Mouse (Mus musculus): ENCODE measurements around the gene Gm17490. TPM values are rescaled to one million over a fixed set of nuclear protein-coding genes. Genes with fewer than 3 reads are reported as not detected.

Gm17490 gene
- polyA plus RNA-seq (2012; rRNA removed) = not detected in 2 replicates

DNA sequence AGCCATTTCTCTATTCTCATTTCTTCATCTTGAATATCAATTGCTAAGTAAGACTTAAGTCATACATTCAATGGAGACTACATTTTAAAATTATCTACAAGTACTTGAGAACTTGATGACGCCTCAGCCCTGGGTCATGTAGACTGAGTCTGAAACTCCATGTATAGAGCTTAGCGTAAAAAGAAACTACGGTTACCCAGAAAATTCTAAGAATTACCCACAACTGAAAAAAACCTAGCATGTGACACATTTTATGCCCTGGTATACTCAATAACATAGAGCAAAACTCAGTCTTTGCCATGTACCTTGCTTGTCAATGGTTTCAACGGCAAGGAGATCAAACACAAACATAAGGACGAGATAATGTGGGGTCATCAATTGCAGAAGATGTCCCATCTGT is at the start of gene Gm17490:
Gene Gm17490 (minus strand): TSS at position 375 of the 400 bp plus-strand sequence.
- DNase-seq (ENCODE audit: low read depth) = no peak

DNA sequence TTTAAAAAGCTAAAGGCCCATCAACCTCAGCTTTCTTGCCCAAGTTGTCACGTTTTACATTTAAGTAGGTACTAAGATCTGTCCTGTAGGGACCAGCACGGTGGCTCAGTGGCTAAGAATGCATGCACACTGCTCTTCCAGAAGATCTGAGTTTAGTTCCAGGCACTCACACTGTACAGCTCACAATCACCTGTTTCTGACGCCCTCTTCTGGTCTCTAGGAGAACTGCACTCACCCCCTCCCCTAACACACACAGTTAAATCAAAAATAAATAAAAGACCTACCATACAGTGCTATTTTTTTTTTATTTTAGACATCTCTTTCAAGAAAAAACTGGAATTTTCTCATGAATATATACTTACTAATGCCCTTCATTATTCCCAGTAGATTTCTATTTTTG is 46.1 kb upstream of the Gm17490 start:
- no peak for DNase-seq (ENCODE audit: low read depth)

DNA sequence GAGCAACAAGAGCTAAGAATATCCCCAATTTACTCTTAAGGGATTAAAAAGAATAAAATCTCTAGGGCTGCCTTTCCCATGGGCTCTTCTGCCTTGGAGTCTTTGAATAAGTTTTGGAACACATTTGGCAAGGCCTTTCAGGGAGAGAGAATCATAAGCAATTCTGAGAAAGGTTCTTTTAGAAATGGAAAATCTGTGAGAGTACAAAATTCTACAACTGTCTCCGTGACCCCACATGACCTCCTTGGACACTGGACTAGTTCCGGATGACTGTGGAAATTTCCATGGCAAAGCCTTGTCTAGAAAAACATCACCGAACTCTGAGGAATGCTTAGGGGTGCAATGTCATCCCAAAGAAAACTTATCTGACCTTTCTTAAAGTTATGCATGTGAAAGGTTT is 39.3 kb upstream of the Gm17490 start:
- no peak for DNase-seq (ENCODE audit: low read depth)

DNA sequence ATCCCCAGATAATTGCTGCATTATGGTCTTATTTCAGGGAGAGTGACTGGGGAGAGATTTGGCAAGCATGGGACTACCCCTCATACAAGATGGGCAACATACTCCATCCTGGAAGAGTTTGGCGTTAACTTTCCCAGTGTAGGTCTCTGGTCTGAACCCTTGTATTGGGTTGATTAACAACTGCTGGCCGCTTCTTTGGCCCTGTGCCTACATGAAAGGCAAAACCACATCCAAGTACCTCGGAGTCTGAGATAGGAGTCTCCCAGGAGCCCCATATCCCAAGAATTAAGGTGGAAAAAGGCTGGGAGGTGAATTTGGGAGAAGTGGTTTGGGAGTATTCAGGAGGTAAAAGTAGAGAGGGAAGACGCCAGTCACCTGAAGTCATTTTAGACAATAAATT is 38.7 kb upstream of the Gm17490 start:
- DNase-seq (ENCODE audit: low read depth) = no peak

DNA sequence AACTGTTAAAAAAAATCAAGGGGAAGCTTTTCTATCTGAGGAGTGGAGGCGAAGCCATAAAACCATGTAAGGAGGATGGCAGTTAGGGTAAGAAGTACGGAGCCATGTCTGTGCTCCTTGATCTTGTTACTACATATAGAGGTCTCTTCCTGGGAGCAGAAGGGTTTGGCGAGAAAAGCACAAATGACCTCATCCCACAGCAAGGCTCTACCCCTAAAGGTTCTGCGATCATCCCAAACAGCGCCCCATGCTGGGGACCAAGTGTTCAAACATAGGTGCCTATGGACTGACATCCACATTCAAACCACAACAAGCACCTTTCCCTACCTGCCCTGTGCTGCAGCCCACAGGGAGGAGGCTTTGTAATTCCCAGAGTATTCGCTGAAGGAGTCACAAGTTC is 38.3 kb upstream of the Gm17490 start:
- no peak for DNase-seq (ENCODE audit: low read depth)

DNA sequence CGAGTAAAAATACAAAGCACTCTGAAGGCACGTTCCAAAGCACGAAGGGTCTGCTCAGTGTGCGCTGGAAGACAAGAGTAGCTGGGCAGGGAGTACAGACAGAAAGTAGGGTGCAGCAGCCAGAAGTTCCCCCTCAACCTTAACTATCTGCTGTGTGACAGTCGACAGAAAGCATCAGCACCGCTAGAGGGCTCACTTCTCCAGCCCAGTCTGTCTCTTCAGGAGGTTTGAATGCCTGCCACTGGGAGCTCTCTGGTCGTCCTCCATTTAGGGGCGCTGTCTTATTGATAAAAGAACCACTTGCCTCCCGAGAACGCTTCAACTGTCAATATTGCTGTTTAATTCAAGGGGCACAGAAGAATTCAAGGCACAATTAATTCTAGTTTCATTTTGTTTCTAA is 37.9 kb upstream of the Gm17490 start:
- no peak for DNase-seq (ENCODE audit: low read depth)

DNA sequence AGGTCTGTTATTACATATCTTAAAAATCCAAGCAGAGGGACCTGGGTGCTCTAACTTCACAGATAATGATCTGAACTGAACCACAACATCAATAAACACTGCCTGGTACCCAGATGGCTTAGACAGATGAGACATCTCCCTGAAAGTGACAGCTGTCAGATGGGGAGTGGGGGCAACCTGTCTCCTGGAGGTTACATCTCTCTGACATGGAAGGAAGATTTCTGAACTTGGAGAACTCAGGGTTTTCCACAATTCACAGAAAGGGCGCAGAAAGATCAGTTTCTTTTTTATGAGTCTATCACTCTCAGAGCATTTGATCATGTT is 36.8 kb upstream of the Gm17490 start:
- DNase-seq (ENCODE audit: low read depth) = no peak

DNA sequence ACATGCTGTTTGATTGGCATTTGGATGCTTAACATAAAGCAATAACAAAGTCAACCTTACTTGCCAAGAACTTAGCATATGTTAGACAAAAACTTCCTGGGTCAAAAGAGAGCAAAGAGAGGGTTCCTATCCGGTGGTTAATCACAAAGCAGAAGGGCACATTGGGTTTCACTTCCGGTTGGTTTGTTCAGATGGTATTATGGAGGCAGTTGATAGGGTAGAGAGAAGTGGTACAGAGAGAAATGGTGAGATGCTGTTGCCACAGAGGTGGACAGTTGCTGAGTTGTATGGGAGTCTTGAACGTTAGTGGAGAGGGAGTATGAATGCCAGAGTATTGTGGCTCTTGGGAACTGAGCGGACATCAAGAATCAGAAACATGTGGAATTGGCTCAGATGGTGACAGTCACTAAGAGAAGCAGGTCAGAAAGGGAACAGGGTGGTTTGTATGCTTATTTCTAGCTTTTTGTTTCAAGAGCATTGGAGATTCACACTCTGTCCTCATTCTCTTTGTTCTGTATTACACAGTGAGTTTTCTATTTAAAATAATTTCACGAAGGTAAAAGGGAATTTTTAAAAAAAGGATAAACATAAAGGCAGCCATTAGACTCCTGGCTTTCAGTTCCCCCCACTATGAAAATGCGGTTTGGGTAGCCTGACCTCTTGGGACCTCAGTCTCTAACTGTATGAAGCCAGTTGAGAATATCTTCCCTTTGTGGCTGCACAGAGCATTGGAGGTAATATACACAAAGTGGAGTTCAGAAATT is 36.3 kb upstream of the Gm17490 start:
- no peak for DNase-seq (ENCODE audit: low read depth)

DNA sequence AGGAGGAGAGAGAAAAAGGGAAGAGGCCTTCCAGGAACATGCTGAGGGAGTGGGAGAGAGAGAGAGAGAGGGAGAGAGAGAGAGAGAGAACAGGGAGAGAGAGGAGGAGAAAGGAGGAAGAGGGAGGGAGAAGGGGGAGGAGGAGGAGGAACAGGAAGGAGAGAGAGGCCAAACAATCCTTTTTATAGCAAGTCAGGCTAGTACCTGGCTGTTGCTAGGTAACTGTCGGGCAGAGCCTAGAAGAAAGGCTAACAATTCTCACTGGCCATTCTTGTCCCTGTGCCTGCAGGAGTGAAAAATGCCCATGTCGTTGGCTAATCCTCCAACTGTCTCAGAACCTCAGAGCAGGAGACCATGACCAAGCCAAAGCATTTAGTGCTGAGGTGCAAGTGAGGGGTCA is 33.2 kb upstream of the Gm17490 start:
- DNase-seq (ENCODE audit: low read depth) = no peak

DNA sequence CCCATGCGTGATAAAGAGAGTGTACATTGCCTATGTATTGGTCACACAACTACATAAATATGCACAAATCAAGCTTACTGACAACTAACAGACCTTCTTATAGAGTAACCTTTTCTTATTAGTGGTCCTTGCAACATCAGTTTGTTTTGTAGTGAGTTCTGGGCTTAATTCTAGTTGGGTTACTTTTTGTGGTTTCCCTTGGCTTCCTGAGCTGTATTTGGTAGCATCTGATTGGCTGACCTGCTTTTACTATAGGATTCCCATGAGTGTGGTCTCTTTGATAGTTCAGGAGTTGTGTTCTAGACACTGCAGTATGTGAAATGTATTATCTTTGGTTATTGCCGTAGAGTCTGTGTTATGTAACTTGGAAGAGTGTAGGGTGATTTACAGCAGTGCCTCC is 31.5 kb upstream of the Gm17490 start:
- no peak for DNase-seq (ENCODE audit: low read depth)

DNA sequence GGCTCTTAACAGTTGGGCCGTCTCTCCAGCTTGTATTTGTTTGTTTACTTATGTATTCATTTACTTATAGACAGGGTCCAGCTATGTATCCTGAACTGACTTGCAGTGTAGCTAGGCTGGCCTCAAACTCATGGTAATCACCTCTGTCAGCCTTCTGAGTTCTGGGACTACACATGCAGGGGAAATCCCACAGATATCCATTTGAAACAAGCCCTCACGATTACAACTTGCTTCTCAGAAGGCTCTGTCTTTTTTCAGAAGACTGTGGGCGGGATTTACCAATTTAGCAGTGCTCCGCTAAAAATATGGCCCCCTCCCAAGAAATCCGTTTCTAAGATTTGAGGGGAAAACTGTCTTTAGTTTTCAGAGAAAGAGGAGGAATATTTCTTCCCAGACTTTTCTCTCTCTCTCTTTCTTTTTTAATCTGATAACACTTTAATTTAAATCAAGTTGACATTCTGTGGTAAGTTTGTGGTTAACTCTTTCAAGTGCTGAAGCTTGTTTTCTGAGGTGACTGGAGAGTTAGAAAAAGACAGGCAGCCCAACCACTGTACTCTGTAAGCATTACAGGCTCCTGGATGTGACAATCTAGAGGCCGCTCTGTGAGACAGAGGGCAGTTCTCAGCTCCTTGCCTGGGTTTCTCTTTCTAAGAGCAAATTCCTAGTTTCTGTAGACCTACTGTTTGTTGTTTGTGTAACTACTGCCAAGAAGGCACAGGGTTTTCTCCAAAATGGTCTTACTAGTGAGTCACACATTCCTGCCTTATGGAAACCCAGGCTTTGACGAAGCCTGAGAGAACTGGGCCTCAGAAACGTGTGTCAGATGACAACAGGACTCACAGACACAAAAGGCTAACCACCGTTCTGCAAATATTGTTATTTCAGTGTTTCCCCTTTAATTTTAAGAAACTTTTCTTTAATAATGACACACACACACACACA is 29.2 kb upstream of the Gm17490 start:
- DNase-seq (ENCODE audit: low read depth) = no peak

DNA sequence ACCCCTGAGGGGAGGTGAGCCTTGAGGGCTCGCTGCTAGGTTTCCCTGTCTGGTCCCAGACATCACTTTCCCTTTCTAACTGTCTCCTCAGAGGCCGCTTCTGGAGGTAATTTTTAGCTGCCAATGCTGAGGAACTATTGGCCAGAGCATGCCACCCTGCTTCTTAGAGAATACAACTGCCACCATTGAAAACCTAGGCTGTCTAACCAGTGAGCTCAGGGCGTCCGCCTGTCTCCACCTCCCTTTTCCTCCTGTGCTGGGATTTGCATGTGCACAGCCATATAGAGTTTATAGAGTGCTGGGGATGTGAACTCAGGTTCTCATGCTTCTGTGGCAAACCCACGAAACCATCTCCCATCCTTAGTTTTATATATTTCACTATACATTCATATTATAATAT is 27.7 kb upstream of the Gm17490 start:
- no peak for DNase-seq (ENCODE audit: low read depth)

DNA sequence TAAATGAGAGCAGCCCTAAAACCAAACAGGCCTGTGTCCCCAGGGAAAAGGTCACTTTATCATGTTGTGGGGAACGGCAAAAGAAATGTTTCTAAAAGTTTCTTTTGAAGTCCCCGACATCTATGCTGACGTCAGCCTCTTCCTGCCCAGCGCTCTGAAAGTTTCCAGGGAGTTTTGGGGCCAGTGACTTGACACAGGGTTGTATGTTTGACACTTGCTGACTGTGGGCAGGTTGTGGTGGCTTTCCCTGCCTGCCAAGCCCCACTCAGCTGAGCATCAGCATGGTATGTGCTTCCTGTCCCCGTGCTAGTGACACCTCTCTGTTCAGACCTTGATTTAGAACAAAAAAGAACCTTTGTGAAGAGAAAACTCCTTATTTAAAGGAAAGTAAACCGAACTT is 27.3 kb upstream of the Gm17490 start:
- DNase-seq (ENCODE audit: low read depth) = no peak

DNA sequence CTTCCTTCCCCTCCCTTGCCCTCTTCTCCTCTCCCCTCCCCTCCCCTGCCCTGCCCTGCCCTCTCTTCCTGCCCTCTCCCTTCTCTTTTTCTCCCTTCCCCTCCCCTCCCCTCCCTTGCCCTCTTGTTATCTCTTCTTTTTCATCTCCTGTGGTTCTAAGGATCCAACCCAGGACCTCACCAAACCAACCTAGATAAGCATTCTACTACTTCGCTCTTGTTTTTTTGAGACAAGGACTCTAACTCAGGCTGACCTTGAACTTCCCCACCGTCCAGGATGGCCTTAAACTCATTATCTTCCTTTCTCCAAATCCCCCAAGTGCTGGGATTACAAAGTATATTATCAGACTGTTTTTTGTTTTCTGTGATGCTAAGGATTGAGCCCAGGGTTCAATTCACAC is 26.7 kb upstream of the Gm17490 start:
- no peak for DNase-seq (ENCODE audit: low read depth)

DNA sequence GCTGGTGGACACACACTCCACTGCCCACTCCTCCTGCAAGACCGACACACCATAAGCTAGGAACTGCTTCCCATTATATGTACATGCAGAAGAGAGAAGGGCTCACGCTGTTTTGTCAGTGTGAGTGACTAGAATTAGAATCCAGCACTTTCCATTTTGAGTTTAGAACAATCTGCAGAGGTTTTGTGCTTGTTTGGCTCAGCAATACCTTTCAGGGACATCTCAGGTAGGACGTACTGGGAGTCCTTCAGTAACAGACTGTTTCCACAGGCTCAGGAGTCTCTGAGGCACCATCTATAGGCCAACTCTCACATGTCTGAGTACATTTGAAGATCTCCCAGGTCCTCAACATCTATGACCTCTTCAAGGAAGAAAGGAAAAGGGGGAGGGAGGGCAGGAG is 26.1 kb upstream of the Gm17490 start:
- DNase-seq (ENCODE audit: low read depth) = no peak

DNA sequence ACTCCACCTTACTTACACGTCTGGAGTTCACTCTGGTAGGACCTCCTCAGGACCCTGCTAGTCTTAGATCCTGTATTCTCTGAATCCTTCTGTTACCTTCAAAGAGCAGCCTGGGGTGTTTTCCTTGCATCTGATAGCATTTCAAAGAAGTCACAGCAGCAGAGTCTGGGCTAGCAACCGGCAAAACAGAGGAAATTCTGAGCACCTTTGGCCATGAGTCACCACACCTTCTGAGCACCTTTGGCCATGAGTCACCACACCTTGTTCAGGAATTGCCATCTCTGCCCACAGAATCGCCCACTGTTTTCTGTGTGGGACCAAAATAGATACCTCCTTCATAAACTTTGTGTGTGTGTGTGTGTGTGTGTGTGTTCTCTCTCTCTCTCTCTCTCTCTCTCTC is 25.4 kb upstream of the Gm17490 start:
- no peak for DNase-seq (ENCODE audit: low read depth)

DNA sequence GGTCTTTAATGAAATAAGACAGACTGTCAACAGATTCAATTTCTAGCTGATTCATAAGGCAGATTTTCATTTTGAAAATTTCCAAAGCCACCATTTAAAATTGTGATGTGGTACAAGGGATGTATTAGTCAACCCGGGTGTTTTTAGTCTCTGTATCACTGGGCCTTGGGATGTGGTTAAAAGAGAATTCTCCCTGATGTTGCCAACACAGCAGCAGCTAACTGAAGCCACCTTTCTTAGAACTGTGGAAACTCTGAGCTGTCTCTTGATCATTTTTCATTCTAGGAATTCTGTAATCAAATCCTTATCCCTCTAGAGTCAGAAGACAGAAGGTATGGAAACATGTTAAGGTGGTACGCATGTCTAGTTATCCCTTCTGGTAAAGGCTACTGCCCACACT is 19.2 kb upstream of the Gm17490 start:
- no peak for DNase-seq (ENCODE audit: low read depth)

DNA sequence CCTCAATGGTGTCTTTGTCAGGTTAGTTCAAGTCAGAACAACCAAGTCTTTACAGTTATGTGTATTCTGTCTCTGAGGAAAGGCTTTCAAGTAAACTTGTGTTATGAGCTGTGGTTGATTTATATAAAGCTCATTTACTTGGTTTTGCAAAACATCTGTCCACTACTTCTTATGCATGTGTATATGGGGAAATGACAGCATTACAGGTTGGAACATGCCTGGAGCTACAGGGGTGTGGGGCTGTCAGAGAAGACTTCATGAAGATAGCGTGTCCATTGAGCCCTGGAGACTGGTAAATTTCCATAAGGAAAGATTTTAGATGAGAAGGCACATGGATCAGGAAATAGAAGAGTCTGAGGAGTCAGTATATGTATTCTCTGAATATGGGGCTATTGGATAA is 18.0 kb upstream of the Gm17490 start:
- DNase-seq (ENCODE audit: low read depth) = no peak

DNA sequence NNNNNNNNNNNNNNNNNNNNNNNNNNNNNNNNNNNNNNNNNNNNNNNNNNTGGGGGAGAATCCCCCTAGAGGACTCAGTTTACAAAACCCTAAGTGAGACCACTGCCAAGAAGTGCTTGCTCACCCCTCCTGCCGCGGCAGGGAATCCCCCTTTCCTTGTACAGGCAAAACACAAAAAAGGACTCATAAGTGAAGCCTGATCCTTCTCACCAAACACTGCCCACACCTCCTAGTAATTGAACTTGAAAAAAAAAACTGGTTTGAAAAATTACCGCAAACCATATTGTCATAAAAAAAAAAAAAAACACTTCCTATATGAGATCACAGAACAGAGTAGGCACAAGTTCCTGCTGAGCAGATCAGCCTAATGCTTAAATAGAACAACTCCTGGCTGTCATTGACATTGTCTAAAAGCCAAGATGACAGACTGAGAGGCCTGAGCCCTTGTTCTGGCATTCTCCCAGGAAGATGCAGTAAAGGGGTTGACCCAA is 16.4 kb upstream of the Gm17490 start, which contains the start of gene Il2ra:
Gene Il2ra (plus strand): TSS at position 357 of the 491 bp plus-strand sequence.
- no peak for DNase-seq (ENCODE audit: low read depth)

DNA sequence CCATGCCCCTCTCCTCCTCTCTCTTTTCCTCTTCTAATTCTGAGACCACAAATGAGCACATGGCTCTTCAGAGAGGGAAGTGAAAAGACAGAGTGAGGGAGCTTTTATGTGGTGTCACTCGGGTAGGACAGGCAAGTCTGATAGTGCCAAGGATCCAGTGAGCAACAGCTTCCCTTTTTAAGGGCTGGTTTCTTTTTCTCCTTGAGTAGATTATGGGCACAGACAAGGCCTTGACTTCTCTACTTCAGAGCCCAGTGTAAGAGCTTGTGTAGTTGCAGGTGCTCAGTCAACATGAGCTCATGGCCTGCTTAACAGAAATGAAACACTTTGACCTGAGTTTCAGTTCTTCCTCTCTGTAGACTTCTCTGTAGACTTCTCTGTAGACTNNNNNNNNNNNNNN is 11.1 kb upstream of the Gm17490 start:
- DNase-seq (ENCODE audit: low read depth) = no peak

DNA sequence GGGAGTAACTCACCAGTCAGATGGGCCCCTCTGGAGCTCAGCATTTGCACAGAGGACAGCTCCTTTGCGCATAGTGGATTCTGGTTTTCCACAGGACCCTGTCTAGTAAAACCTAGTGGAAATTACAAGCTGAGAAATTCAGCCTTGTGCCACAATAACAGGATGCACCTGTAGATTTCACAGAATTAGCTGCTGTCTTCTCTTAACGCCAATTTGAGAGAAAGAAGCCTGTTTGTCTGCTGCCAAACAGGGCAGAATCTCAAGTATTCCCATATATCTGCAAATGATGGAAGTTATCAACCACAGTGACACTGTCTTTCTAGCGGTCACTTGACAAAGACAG is 10.0 kb upstream of the Gm17490 start:
- DNase-seq (ENCODE audit: low read depth) = no peak

DNA sequence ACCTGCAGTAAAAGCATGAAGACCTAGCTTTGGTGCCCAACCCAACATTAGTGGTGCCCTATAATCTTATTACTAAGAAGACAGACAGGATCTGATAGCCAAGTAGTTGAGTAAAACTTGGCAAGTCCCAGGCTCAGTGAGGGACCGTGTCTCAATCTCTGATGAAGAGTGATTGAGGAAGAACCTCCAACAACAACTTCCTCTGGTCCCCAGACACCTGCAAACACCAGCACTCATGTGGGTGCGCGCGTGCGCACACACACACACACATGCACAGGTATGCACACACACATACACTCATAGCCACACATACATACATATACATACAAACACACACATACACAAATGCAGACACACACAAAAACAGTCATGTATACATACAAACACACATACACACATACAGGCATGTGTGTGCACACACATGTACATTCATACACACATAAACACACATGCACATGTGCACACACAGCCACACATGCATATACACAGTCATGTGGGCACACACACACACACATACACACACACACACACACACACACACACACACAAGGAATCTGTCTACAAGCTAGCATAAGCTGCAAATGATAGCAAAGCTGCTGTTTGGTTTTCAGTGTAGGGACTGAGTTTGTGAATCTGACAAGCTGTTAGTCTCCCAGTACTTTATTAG is 9.5 kb upstream of the Gm17490 start:
- DNase-seq (ENCODE audit: low read depth) = no peak

DNA sequence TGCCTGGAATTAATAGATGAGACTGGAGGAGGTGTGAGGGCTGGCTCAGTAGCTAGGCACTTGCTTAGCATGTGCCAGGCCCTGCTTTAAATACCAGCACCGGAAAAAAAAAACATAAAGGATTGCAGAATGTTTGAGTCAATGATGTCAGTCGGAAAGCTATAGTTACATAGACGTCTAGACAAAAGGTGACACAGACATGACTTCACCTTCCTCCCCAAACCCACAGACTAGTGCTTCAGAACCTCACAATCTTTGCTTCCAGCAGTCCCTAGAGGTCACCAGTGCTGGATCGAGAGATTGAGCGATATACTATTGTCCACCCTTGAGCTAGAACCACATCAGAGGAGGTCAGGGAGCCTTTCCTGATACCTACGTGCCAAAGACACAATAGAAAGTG is 9.0 kb upstream of the Gm17490 start:
- no peak for DNase-seq (ENCODE audit: low read depth)

Data from gonadal fat pad, adult 2 months (tissue).